8 mouse cellular contexts compared by ENCODE assay signal in genomic region chr6:87207373-87207982, GRCm38 (mm10).
DNase-seq lines count a peak whose midpoint lies in the region; ATAC-seq and TF ChIP-seq lines count a peak whose summit lies in the region.

No protein-coding gene starts in this region.

- TF ChIP-seq EP300 in liver, embryonic 14.5 days (IDR thresholded peaks at IDR 0.05; ENCODE audit: low read depth), result no peak

- no peak for TF ChIP-seq CTCF in liver, embryonic 14.5 days (IDR thresholded peaks at IDR 0.05; ENCODE audit: low read depth)

- no peak for ATAC-seq in midbrain, embryonic 14.5 days (ENCODE audit: low FRiP score, low TSS enrichment)
- no peak for ATAC-seq in midbrain, embryonic 15.5 days (replicated peaks)
- ATAC-seq in heart, embryonic 15.5 days (replicated peaks; ENCODE audit: insufficient number of reproducible peaks, insufficient read depth, low FRiP score, low read depth), result peak; percentile 53; the same call in 1 of the 2 replicates
- no peak for ATAC-seq in liver, embryonic 14.5 days (ENCODE audit: insufficient read depth)

- H3K9me3 ChIP-seq in midbrain, embryonic 14.5 days (ENCODE audit: control insufficient read depth, low read length), result no peaks in the 10 kb centered on the region
- no peaks in the 10 kb centered on the region for H3K9me3 ChIP-seq in midbrain, embryonic 15.5 days
- H3K9me3 ChIP-seq in heart, embryonic 15.5 days (replicated peaks), result no peaks in the 10 kb centered on the region
- no peaks in the 10 kb centered on the region for H3K9me3 ChIP-seq in liver, embryonic 14.5 days (ENCODE audit: control insufficient read depth, low read length)

- no peaks in the 10 kb centered on the region; the same call in 1 of the 2 replicates for H3K4me1 ChIP-seq in midbrain, embryonic 14.5 days (ENCODE audit: control insufficient read depth, insufficient read depth, low read length)
- H3K4me1 ChIP-seq in midbrain, embryonic 15.5 days, result peaks cover 16% of the 10 kb centered on the region; the same call in 1 of the 2 replicates
- peaks cover 9% of the 10 kb centered on the region; the same call in 1 of the 2 replicates for H3K4me1 ChIP-seq in heart, embryonic 15.5 days (replicated peaks)
- peaks cover 0 to 6% of the 10 kb centered on the region in 2 experiments; a peak in 1 of 4 replicates for H3K4me1 ChIP-seq in liver, embryonic 14.5 days (replicated peaks; ENCODE audit: control insufficient read depth in 2 of 2, insufficient read depth in 2 of 2, low read length in 1 of 2)

- no peaks in the 10 kb centered on the region for H3K36me3 ChIP-seq in midbrain, embryonic 14.5 days (ENCODE audit: control insufficient read depth, insufficient read depth, low read length)
- no peaks in the 10 kb centered on the region for H3K36me3 ChIP-seq in midbrain, embryonic 15.5 days (replicated peaks)
- 0 out of 2 replicates have a peak, but pooled peaks cover 2% of the 10 kb centered on the region for H3K36me3 ChIP-seq in heart, embryonic 15.5 days
- no peaks in the 10 kb centered on the region for H3K36me3 ChIP-seq in liver, embryonic 14.5 days (replicated peaks; ENCODE audit: control insufficient read depth, insufficient read depth, low read depth)
- H3K36me3 ChIP-seq in splenic B cell, adult 2 months (ENCODE audit: control insufficient read depth, insufficient read depth, low read length, poor library complexity, severe bottlenecking), result no peaks in the 10 kb centered on the region

- H3K4me2 ChIP-seq in midbrain, embryonic 14.5 days (ENCODE audit: low read length), result no peak overlapping the region
- H3K4me2 ChIP-seq in midbrain, embryonic 15.5 days, result no peak overlapping the region
- no peak overlapping the region for H3K4me2 ChIP-seq in heart, embryonic 15.5 days
- H3K4me2 ChIP-seq in liver, embryonic 14.5 days (ENCODE audit: low read depth), result no peak overlapping the region

- no peak overlapping the region for H3K27ac ChIP-seq in midbrain, embryonic 14.5 days (replicated peaks; ENCODE audit: low read depth, low read length)
- H3K27ac ChIP-seq in midbrain, embryonic 15.5 days, result no peak overlapping the region
- H3K27ac ChIP-seq in heart, embryonic 15.5 days, result no peak overlapping the region
- no peak overlapping the region for H3K27ac ChIP-seq in liver, embryonic 14.5 days

- no peaks in the 10 kb centered on the region for H3K27me3 ChIP-seq in midbrain, embryonic 14.5 days (ENCODE audit: control insufficient read depth, insufficient read depth, low read length)
- H3K27me3 ChIP-seq in midbrain, embryonic 15.5 days (replicated peaks), result no peaks in the 10 kb centered on the region
- H3K27me3 ChIP-seq in heart, embryonic 15.5 days, result no peaks in the 10 kb centered on the region
- no peaks in the 10 kb centered on the region for H3K27me3 ChIP-seq in liver, embryonic 14.5 days (ENCODE audit: control insufficient read depth, insufficient read depth, low read length)
- H3K27me3 ChIP-seq in splenic B cell, adult 2 months (ENCODE audit: control insufficient read depth, insufficient read depth, low read length, poor library complexity, severe bottlenecking), result no peaks in the 10 kb centered on the region; the same call in 1 of the 2 replicates

- H3K9ac ChIP-seq in midbrain, embryonic 14.5 days (replicated peaks; ENCODE audit: low read length), result no peak overlapping the region
- no peak overlapping the region for H3K9ac ChIP-seq in midbrain, embryonic 15.5 days
- H3K9ac ChIP-seq in heart, embryonic 15.5 days, result no peak overlapping the region
- no peak overlapping the region for H3K9ac ChIP-seq in liver, embryonic 14.5 days (replicated peaks)

- DNase-seq in cerebellum, adult 9-11 months, result peak; percentile 5
- no peak for DNase-seq in cerebellum, adult 11 months
- DNase-seq in midbrain, embryonic 14.5 days, result peak; percentile 45
- DNase-seq in liver, embryonic 14.5 days (ENCODE audit: low read depth in 3 of 3, low spot score in 3 of 3), result peak; percentile 13 to 26 (median 22)
- peak; percentile 16 for DNase-seq in splenic B cell, adult 2 months (ENCODE audit: low read depth, low spot score)
- DNase-seq in thymus, adult 18-20 months, result no peak

- 74% methylated on average over 13 of the region's 13 CpGs for WGBS in midbrain, embryonic 14.5 days
- WGBS in midbrain, embryonic 15.5 days, result 69% methylated on average over 13 of the region's 13 CpGs
- WGBS in heart, embryonic 15.5 days, result 56% methylated on average over 13 of the region's 13 CpGs
- WGBS in liver, embryonic 14.5 days (ENCODE audit: insufficient replicate concordance), result 49% methylated on average over 13 of the region's 13 CpGs

- H3K4me3 ChIP-seq in midbrain, embryonic 14.5 days (replicated peaks; ENCODE audit: low read depth, low read length), result no peak overlapping the region
- no peak overlapping the region for H3K4me3 ChIP-seq in midbrain, embryonic 15.5 days
- H3K4me3 ChIP-seq in heart, embryonic 15.5 days, result no peak overlapping the region
- H3K4me3 ChIP-seq in liver, embryonic 14.5 days (ENCODE audit: insufficient read depth in 1 of 2, low read depth in 2 of 2, low read length in 2 of 2), result no peak overlapping the region

Comparison
In these comparisons a context has a peak if more than half of its experiments do, and no peak if none do; other contexts are left out.
1. DNase-seq: peak in cerebellum, adult 9-11 months (single experiment), midbrain, embryonic 14.5 days (single experiment), liver, embryonic 14.5 days (3 of 3) and splenic B cell, adult 2 months (single experiment); none in cerebellum, adult 11 months (single experiment) and thymus, adult 18-20 months (0 of 2).